Mouse (Mus musculus) brain, adult 2 months (tissue): ENCODE measurements around the gene Slc17a5.
A peak's percentile ranks its signal among the peaks of the same experiment; 100 is the strongest.

Experiments
- DNase-seq: peaks from one replicate; pipeline ENCODE4 v3.0.0; 2011; ENCODE audit warnings: low read depth, low spot score

Slc17a5 gene

GRCm38 (mm10) chr9:78559479-78559878 lies 28.4 kb downstream of the Slc17a5 start:
- DNase-seq: no peak

GRCm38 (mm10) chr9:78558586-78559214 lies 29.1 kb downstream of the Slc17a5 start:
- no peak for DNase-seq

GRCm38 (mm10) chr9:78557041-78557440 lies 30.8 kb downstream of the Slc17a5 start:
- DNase-seq: no peak

GRCm38 (mm10) chr9:78552984-78553383 lies 34.9 kb downstream of the Slc17a5 start:
- DNase-seq: peak; percentile 86

GRCm38 (mm10) chr9:78551761-78552160 lies 36.1 kb downstream of the Slc17a5 start:
- no peak for DNase-seq

GRCm38 (mm10) chr9:78547742-78548141 lies 40.1 kb downstream of the Slc17a5 start:
- no peak for DNase-seq

- DNase-seq: peak; percentile 83
Measured at GRCm38 (mm10) chr9:78546944-78547343, 40.9 kb downstream of the Slc17a5 start.

- DNase-seq: no peak
Measured at GRCm38 (mm10) chr9:78541758-78542157, 46.1 kb downstream of the Slc17a5 start.

GRCm38 (mm10) chr9:78538421-78538820 lies 49.4 kb downstream of the Slc17a5 start:
- DNase-seq: no peak

GRCm38 (mm10) chr9:78537154-78537873 lies 50.5 kb downstream of the Slc17a5 start:
- DNase-seq: peak; percentile 82

GRCm38 (mm10) chr9:78534606-78535005 lies 53.2 kb downstream of the Slc17a5 start:
- DNase-seq: no peak

GRCm38 (mm10) chr9:78533296-78533935 lies 54.4 kb downstream of the Slc17a5 start:
- no peak for DNase-seq

GRCm38 (mm10) chr9:78532341-78532819 lies 55.5 kb downstream of the Slc17a5 start:
- DNase-seq: no peak

- DNase-seq: no peak
Measured at GRCm38 (mm10) chr9:78531816-78532215, 56.0 kb downstream of the Slc17a5 start.

- DNase-seq: peak; percentile 77
Measured at GRCm38 (mm10) chr9:78527767-78528381, 60.0 kb downstream of the Slc17a5 start.

GRCm38 (mm10) chr9:78527301-78527761 lies 60.5 kb downstream of the Slc17a5 start:
- DNase-seq: peak; percentile 94

- no peak for DNase-seq
Measured at GRCm38 (mm10) chr9:78526206-78526605, 61.6 kb downstream of the Slc17a5 start.

- DNase-seq: no peak
Measured at GRCm38 (mm10) chr9:78525451-78526135, 62.2 kb downstream of the Slc17a5 start.

GRCm38 (mm10) chr9:78521689-78522088 lies 66.2 kb downstream of the Slc17a5 start:
- DNase-seq: peak; percentile 50

GRCm38 (mm10) chr9:78520780-78521601 lies 66.8 kb downstream of the Slc17a5 start:
- DNase-seq: peak; percentile 66
